Mouse (Mus musculus): ENCODE data around the gene Olfr714.
"Not testable (repeated sequence)": the region's sequence is repeated elsewhere in the genome, so short reads cannot be mapped to it uniquely, and the experiment has no call there.

DNA sequence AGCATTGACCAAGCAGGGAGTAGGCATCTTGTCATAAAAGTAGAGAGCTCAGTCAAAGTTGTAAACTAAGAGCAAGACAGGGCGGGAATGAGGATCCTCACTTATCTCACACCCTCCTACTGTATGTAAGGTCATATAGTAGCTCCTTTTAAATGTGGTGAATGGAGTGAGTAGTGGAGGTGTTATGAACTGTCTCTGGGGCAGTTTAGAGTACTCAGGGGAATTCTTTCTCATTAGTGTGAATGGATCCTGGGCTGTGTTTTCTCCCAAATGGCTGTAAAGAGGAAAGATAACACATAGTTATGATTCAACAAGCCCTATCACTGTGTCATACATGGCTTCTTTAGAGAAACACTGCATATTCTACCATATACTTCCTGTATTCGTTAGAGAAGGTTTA is 39.5 kb downstream of the Olfr714 start, which contains the start of gene Olfr715b:
- TF ChIP-seq CTCF (conservative IDR thresholded peaks at IDR 0.05; ENCODE audit: low read length); POU5F1 (IDR thresholded peaks at IDR 0.05; ENCODE audit: borderline replicate concordance, low read length); NANOG (IDR thresholded peaks at IDR 0.05; ENCODE audit: borderline replicate concordance, low read length): not testable (repeated sequence)

Measured in E14TG2a.4 (cell line).